Mouse (Mus musculus) left cerebral cortex, postnatal 4 days (tissue): Measurements from ENCODE around the gene Ednra. TPM values are rescaled to one million over a fixed set of nuclear protein-coding genes. Genes with fewer than 3 reads are reported as not detected.

Experiments used
- DNase-seq: peaks from one replicate; pipeline ENCODE4 v3.0.0-alpha.2; 2022
- intact Hi-C: fragments of 180-260 bp; cut with DNase I; formaldehyde crosslinking; loops from one replicate; pipeline ENCODE4 v1.15.1; 2025
- total RNA-seq, 2 experiments: library from RNA; stranded (reverse); gene quantifications; 2 replicates each; pipeline ENCODE4 v1.2.3; 2021

The Ednra gene
- 1 to 10 TPM; 5.5 to 6.0 TPM for total RNA-seq

DNA sequence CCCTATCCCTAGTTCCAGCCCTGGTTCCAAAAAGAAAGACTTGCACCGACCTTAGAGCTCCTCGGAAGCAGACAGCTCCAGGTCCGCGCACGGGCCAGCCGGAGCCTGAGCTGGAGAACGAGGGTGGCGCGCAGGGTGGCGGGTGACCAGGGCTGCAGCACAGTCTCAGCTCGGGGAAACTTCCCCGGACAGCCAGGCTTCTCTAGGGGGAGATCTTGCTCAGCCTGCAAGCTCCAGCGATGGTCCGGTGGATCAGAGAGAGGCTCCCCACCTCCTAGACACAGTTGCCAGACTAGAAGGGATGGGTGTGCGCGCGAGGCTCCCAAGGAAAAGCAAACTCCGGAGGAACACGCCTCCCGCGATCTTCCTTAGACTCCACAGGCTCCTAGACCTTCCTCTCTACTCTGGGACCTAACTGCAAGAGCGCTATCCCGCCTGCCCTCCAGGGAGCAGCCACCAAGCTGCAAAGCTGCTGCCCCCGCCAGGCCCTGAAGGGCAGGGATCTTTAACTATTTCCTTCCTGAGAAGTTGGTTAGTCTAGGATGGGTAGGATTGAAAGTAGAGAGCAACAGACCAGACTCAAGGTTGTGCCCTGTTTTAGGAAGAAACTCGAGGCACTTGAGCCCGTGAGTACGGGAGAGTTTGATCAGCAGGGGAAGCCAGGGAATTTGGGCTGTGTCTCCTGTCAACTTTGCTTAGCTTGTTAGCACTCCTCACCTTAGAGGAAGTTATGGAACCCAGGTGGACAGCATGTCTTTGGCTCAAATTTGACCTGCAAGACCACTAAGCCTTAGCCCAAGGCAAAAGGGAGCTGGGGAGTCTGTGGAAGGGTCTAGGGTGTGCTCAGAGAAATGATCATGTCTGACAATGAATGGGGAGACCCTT is at the start of gene Ednra:
Gene Ednra (minus strand): TSS at position 419 of the 885 bp plus-strand sequence.
- intact Hi-C loops, result loop anchor here (5.0 kb wide), 1 partner anchor 92 kb away; no protein-coding TSS in a partner anchor

GRCm38 (mm10) chr8:77773831-77774230 is 49.6 kb upstream of the Ednra start:
- intact Hi-C loops, result no loop called here
- DNase-seq, result no peak

More for the DNA sequence above, at the start of gene Ednra:
- DNase-seq, result peak; percentile 41

GRCm38 (mm10) chr8:77773256-77773655 is 49.0 kb upstream of the Ednra start:
- intact Hi-C loops, result no loop called here
- DNase-seq, result no peak

- peak; percentile 11 for DNase-seq
- intact Hi-C loops, result no loop called here
Measured at GRCm38 (mm10) chr8:77772210-77772886, 48.1 kb upstream of the Ednra start.

DNA sequence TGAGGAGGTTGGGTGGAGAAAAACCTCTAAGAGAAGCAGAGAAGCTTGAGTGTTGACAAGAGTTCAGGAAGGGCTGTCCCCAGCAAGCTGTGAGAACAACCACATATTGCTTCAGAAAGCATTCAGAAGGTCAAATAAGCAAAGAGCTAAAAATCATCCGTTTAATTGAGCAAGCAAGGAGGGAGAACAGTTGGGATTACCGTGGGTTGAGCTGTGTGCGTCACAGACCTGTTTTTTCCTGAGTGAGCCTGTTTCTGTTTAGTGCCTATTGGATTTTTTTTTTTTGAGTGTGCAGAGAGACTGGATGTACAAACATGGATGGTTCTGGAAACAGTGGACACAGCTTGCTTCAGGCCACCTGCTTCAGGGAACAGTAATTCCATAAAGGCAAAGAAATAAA is 46.7 kb upstream of the Ednra start:
- DNase-seq, result no peak
- intact Hi-C loops, result no loop called here

- intact Hi-C loops, result no loop called here
- DNase-seq, result no peak
Measured at GRCm38 (mm10) chr8:77768916-77769315, 44.7 kb upstream of the Ednra start.

GRCm38 (mm10) chr8:77764253-77764652 is 40.0 kb upstream of the Ednra start:
- no peak for DNase-seq
- intact Hi-C loops, result no loop called here

GRCm38 (mm10) chr8:77762967-77763366 is 38.7 kb upstream of the Ednra start:
- DNase-seq, result no peak
- intact Hi-C loops, result no loop called here

- intact Hi-C loops, result no loop called here
- DNase-seq, result no peak
Measured at GRCm38 (mm10) chr8:77755441-77755840, 31.2 kb upstream of the Ednra start.

DNA sequence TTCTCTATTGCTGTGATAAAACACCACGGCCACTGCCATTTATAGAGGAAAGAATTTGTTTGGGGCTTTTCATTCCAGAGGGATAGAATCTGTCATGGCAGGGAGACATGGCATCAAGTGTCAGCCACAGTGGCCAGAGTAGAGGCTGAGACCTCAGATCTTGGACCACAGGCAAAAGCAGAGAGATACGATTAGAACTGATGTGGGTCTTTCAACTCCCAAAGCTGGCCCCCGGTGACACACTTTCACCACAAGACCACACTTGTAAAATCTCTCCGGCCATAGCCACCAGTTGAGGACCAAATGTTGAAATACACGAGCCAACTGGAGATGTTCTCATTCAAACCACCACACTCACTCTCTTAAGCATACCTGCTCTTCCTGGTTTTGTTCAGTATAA is 29.5 kb upstream of the Ednra start:
- intact Hi-C loops, result no loop called here
- DNase-seq, result no peak

DNA sequence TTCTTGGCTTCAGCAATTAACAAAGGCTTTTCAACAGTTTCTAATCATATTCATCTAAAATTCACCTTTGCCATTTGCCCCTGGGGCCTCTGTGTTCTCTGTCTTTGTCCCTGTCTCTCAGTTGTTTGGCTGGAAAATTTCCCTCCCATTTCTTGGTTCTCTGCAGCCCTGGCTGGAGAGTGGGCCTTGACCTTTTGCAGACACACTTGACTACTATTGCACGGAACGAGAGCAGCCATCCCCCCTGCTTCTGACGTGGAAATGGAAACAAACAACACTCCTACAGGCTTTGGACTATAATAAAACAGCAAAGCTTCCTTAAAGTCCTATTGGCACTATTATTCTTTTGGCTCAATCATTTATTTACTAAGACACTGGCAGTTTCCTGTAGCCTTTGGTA is 27.8 kb upstream of the Ednra start:
- DNase-seq, result no peak
- intact Hi-C loops, result no loop called here

DNA sequence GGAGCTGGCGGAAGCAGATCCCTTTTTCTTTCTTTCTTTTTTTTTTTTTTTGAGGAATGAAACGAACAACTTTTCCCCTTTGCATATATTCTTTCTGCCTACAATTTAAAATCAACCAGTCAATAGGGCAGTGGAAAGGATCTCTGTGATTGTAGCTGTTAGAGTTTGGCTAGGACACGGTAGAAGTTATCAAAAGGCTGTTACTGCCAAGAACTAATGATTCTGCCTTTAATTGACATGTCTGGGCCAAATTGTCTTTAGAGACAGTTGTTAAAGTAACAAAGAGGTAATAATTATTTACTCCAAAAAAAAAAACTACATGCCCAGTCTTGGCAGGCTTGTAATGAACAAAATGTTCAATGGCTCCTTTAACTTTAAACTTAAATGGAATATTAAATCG is 26.1 kb upstream of the Ednra start:
- intact Hi-C loops, result no loop called here
- DNase-seq, result no peak

GRCm38 (mm10) chr8:77744476-77744875 is 20.2 kb upstream of the Ednra start:
- DNase-seq, result no peak
- intact Hi-C loops, result no loop called here

DNA sequence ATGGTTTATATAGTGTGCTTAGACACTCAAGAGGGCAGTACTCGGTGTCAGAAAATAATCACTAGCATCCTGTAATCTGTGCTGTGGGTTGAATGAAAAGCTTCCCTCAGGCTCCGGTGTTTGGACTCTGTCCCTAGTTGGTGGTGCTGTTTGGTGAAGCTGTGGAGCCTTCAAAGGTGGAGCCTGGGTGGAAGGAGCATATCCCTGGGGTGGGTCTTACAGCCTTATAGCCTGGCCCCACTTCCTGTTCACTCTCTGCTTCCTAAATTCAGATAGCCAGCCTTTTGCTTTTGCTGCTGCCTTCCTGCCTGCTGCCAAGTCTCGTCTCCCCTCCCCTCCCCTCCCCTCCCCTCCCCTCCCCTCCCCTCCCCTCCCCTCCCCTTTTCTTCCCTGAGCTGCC is 18.1 kb upstream of the Ednra start:
- intact Hi-C loops, result no loop called here
- DNase-seq, result no peak

DNA sequence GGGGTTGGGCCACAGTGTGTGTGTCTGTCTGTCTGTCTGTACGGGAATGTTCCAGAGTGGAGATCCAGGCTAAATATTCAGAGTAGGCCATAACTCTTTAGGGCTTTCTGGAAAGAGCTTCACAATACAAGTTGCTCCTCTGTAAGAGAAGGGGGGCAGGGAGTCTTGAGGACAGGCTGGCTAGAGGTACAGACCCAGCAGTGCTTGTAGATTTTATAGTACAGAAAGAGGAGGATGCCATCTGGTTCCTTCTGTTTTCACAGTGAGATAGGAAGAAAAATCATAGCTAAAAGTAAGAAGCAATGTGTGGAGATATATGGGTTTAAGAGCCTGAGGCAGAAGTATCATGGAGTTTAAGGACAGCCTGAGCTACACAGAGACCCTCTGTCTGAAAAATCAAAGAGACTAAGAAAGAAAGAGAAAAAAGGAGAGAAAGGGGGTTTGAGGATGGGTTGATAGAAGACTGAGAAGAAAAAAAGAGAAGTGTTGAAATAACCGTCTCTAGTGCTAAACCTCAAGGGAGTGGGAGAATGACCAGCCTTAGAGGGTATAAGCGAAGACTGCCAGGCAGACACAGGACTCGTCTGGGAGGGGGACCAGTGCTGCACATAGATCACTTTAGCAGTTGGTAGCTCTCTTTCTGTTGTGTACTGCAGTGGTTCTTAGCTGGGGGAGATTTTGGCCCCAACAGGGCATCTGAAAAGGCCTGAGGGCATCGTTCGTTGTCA is 16.9 kb upstream of the Ednra start:
- DNase-seq, result no peak
- intact Hi-C loops, result no loop called here

- no peak for DNase-seq
- intact Hi-C loops, result no loop called here
Measured at GRCm38 (mm10) chr8:77738419-77738818, 14.2 kb upstream of the Ednra start.

DNA sequence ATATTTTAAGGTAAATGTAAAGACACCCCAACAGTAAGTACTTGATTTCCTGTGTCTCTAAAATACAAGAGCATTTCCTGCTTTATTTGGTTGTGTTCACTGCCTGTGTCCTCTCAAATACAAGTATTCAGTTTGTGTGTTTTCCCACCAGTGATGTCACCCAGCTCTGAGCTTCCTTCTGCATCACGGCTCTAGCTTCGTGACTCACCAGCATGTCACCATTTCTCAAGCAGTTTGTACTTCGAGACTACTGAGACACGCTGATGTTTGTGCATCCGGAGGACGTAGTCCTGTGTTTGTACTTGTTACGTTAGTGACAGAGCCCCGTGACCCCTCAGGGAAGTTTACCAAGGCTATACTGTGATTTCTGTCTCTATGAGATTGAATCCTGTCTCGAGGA is 13.1 kb upstream of the Ednra start:
- DNase-seq, result no peak
- intact Hi-C loops, result no loop called here

DNA sequence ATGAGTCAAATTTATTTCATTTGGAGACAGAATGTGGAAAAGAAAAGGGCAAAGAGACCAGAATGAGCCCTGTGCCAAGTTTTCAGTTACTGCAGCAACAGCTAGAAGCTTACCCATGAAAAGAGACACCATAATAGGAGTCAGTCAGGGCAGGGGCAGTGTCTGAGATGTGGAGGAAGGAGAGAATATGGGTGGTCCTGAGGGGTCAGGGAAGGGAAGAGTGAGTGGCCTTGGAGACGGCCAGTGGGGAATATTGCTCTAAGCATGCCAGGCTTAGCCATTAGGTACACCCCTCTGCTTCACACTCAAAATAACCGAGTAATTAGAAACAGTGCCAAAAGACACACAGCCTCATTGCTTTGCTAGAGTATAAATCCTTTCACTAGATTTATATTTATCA is 9.5 kb upstream of the Ednra start:
- intact Hi-C loops, result no loop called here
- no peak for DNase-seq

- intact Hi-C loops, result no loop called here
- DNase-seq, result no peak
Measured at GRCm38 (mm10) chr8:77732964-77733363, 8.7 kb upstream of the Ednra start.

DNA sequence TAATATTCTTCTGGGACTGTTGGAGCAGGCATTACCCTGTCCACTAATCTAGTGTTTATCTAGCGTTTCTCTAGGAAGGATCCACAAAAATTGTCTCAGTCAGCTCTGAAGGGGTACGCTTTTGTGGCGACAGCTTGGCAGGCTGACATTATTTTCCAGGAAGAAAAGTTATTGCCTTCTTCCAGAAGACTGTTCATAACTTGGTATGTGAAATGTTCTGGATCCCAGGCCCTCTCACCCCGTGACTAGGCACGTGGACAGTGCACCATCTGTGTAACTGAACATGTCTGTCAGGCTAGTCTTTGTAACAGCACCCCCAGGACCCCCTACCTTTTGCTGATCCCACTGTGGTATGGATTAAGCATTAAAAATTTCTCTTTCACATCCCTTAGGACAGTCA is 1.1 kb upstream of the Ednra start:
- intact Hi-C loops, result no loop called here

GRCm38 (mm10) chr8:77723534-77724045 is 674 bp downstream of the Ednra start:
- DNase-seq, result no peak
- intact Hi-C loops, result loop anchor here (5.0 kb wide), 1 partner anchor 91 kb away; no protein-coding TSS in a partner anchor

More for the DNA sequence above, 1.1 kb upstream of the Ednra start:
- DNase-seq, result no peak
